ENCODE assay signal across 19 mouse cellular contexts in the genomic region with DNA sequence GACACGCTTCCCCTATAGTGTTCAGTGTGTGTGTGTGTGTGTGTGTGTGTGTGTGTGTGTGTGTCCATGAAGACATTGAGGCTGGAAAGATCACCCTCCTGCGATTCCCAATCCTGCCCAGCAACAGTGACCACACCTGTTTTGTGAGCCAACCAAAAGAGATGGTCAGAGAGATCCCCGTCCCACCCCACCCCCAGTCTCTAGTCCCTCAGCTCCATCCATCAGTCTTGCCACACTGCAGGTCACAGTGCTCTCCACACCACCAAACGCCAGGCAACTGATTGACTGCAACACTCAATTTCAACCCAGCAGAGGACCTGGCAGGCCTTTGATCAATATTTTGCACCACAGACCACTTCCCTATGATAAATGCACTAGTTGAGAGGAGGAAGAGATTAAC.
"Had no signal": no experiment of that assay in that cellular context is flagged by ENCODE, and none has a peak within 500 bp of the region (broad histone marks: within the 10 kb centered on the region; RNA-seq: fewer than 3 reads in every experiment).

No protein-coding gene starts in this region.

- H3K27ac ChIP-seq: liver, embryonic 13.5 days; liver, embryonic 15.5 days; lung, embryonic 15.5 days; macrophage; midbrain, embryonic 12.5 days; stomach, embryonic 15.5 days; stomach, postnatal 0 days had no signal

- H3K9me3 ChIP-seq: liver, embryonic 15.5 days; lung, embryonic 15.5 days; midbrain, embryonic 12.5 days; stomach, embryonic 15.5 days had no signal

- H3K4me2 ChIP-seq: liver, embryonic 13.5 days; liver, embryonic 15.5 days; lung, embryonic 15.5 days; midbrain, embryonic 12.5 days; stomach, embryonic 15.5 days had no signal

- H3K36me3 ChIP-seq: liver, embryonic 13.5 days; liver, embryonic 15.5 days; lung, embryonic 15.5 days; midbrain, embryonic 12.5 days; stomach, embryonic 15.5 days had no signal

- H3K9ac ChIP-seq: liver, embryonic 13.5 days; liver, embryonic 15.5 days; liver, postnatal 0 days; lung, embryonic 15.5 days; midbrain, embryonic 12.5 days; stomach, embryonic 15.5 days had no signal

- DNase-seq: liver, embryonic 13.5 days; liver, postnatal 0 days; lung, adult 2 months; lung, postnatal 14 days; lung, postnatal 36 days; right cerebral cortex, postnatal 14 days; thymus, adult 2 months; thymus, postnatal 25 days; thymus, postnatal 4 days had no signal

- ATAC-seq: liver, postnatal 0 days; lung, postnatal 0 days; midbrain, embryonic 16.5 days had no signal

- H3K27me3 ChIP-seq: liver, embryonic 13.5 days; liver, embryonic 15.5 days; lung, embryonic 15.5 days; megakaryocyte, embryonic 14.5 days; midbrain, embryonic 12.5 days; stomach, embryonic 15.5 days had no signal

- H3K4me3 ChIP-seq: liver, embryonic 13.5 days; liver, embryonic 15.5 days; lung, embryonic 15.5 days; megakaryocyte, embryonic 14.5 days; midbrain, embryonic 12.5 days; myocyte; stomach, embryonic 15.5 days had no signal

- H3K4me1 ChIP-seq: liver, embryonic 13.5 days; liver, embryonic 15.5 days; lung, embryonic 15.5 days; megakaryocyte, embryonic 14.5 days; stomach, embryonic 15.5 days had no signal
